In the genomic region with DNA sequence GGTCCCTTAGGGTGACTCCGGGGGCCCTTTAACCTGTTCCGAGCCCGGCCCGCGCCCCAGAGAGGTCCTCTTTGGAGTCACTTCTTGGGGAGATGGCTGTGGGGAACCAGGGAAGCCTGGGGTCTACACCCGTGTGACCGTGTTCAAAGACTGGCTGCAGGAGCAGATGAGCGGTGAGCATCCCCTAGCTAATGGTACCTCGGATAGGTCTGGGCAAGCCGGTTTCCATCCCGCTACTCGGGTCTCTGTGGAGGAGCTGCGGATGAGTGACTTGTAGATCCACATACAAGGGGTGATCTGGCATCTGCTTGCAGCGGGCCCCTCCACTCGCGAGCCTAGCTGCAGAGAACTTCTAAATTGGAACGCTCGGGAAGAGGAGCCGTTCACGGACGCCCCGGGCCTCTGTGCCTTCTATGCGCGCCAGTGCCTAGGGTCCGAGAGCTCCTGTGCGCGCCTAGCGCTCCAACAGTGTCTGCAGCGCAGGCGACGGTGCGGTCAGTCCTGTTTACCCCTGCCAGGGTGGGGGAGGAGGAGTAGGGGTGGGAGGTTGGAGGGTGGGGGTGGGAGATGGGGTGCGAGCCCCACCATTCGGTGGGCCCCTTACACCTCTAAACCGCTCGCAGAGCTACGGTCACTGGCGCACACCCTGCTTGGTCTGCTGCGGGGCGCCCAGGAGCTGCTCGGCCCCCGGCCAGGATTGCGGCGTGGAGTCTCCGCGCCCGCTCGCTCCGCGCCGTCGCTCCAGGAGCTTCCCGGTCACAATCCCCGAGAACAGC, we compare ENCODE assay signal across 10 mouse cellular contexts. TPM values are rescaled to one million over a fixed set of nuclear protein-coding genes. Genes with fewer than 3 reads are reported as not detected.
DNase-seq lines count a peak whose midpoint lies in the region; ATAC-seq and TF ChIP-seq lines count a peak whose summit lies in the region.
"Had no signal": no experiment of that assay in that cellular context is flagged by ENCODE, and none has a peak within 500 bp of the region (broad histone marks: within the 10 kb centered on the region; RNA-seq: fewer than 3 reads in every experiment).

No protein-coding gene starts in this region.

- H3K36me3 ChIP-seq in erythroblast, embryonic 14.5 days (ENCODE audit: control insufficient read depth) = no peaks in the 10 kb centered on the region
- H3K36me3 ChIP-seq in embryonic facial prominence, embryonic 15.5 days = no peaks in the 10 kb centered on the region
- H3K36me3 ChIP-seq in limb, embryonic 14.5 days (ENCODE audit: control insufficient read depth, insufficient read depth, low read length) = no peaks in the 10 kb centered on the region
- H3K36me3 ChIP-seq in splenic B cell, adult 2 months (ENCODE audit: control insufficient read depth, insufficient read depth, low read length, poor library complexity, severe bottlenecking) = no peaks in the 10 kb centered on the region
- H3K36me3 ChIP-seq: G1E had no signal

- peak; percentile 21 to 29 for DNase-seq in B cell, adult 2 months
- DNase-seq in limb, embryonic 14.5 days (ENCODE audit: low spot score) = no peak
- peak; percentile 13 for DNase-seq in splenic B cell, adult 2 months (ENCODE audit: low read depth, low spot score)
- no peak for DNase-seq in adipocyte (ENCODE audit: low spot score)
- DNase-seq in right cerebral cortex, postnatal 36 days (ENCODE audit: low spot score in 2 of 2) = no peak

- TF ChIP-seq POLR2A in limb, embryonic 14.5 days (IDR thresholded peaks at IDR 0.05; ENCODE audit: borderline replicate concordance, extremely low read depth, insufficient read depth, insufficient read length) = no peak

- peak overlapping the region; percentile 45 for H3K9ac ChIP-seq in embryonic facial prominence, embryonic 15.5 days
- peak overlapping the region; percentile 65 for H3K9ac ChIP-seq in limb, embryonic 14.5 days (ENCODE audit: low read depth, low read length, severe bottlenecking)

- peaks cover 50% of the 10 kb centered on the region for H3K27me3 ChIP-seq in erythroblast, embryonic 14.5 days (ENCODE audit: control insufficient read depth)
- peaks cover 70% of the 10 kb centered on the region for H3K27me3 ChIP-seq in embryonic facial prominence, embryonic 15.5 days
- peaks cover 45% of the 10 kb centered on the region for H3K27me3 ChIP-seq in limb, embryonic 14.5 days (ENCODE audit: control insufficient read depth, insufficient read depth, low read length)
- H3K27me3 ChIP-seq in splenic B cell, adult 2 months (ENCODE audit: control insufficient read depth, insufficient read depth, low read length, poor library complexity, severe bottlenecking) = no peaks in the 10 kb centered on the region; the same call in 1 of the 2 replicates

- no peak for ATAC-seq in erythroblast, adult 5-6 weeks (replicated peaks; ENCODE audit: low FRiP score, poor library complexity, severe bottlenecking)
- ATAC-seq in embryonic facial prominence, embryonic 15.5 days (ENCODE audit: insufficient number of reproducible peaks, low FRiP score, low TSS enrichment, low read depth) = no peak
- ATAC-seq in limb, embryonic 14.5 days (ENCODE audit: low FRiP score, low read depth) = peak; percentile 45

- H3K27ac ChIP-seq in embryonic facial prominence, embryonic 15.5 days (replicated peaks) = no peak overlapping the region
- H3K27ac ChIP-seq in limb, embryonic 14.5 days (replicated peaks; ENCODE audit: low read depth, low read length) = no peak overlapping the region

- H3K4me1 ChIP-seq in erythroblast, embryonic 14.5 days (ENCODE audit: control insufficient read depth) = peaks cover 6% of the 10 kb centered on the region
- H3K4me1 ChIP-seq in embryonic facial prominence, embryonic 15.5 days = peaks cover 30% of the 10 kb centered on the region
- 0 out of 2 replicates have a peak, but pooled peaks cover 3% of the 10 kb centered on the region for H3K4me1 ChIP-seq in limb, embryonic 14.5 days (ENCODE audit: control insufficient read depth, insufficient read depth, low read length)

- peak overlapping the region; percentile 97 for H3K4me2 ChIP-seq in embryonic facial prominence, embryonic 15.5 days (replicated peaks)
- H3K4me2 ChIP-seq in limb, embryonic 14.5 days (replicated peaks; ENCODE audit: low read depth, low read length, severe bottlenecking) = peak overlapping the region; percentile 95

- WGBS in embryonic facial prominence, embryonic 15.5 days = 2% methylated on average over 54 of the region's 54 CpGs
- WGBS in limb, embryonic 14.5 days = 4% methylated on average over 43 of the region's 54 CpGs

- H3K9me3 ChIP-seq in erythroblast, embryonic 14.5 days (ENCODE audit: control insufficient read depth, low read length) = no peaks in the 10 kb centered on the region
- H3K9me3 ChIP-seq in embryonic facial prominence, embryonic 15.5 days (replicated peaks) = no peaks in the 10 kb centered on the region
- no peaks in the 10 kb centered on the region for H3K9me3 ChIP-seq in limb, embryonic 14.5 days (ENCODE audit: control insufficient read depth, low read length)
- H3K9me3 ChIP-seq: G1E had no signal

- H3K4me3 ChIP-seq in erythroblast, embryonic 14.5 days (replicated peaks) = peak overlapping the region; percentile 36
- H3K4me3 ChIP-seq in embryonic facial prominence, embryonic 15.5 days (replicated peaks) = peak overlapping the region; percentile 63
- peak overlapping the region; percentile 53 for H3K4me3 ChIP-seq in limb, embryonic 14.5 days (replicated peaks; ENCODE audit: low read length)

RNA-seq across cellular contexts. Expression of gene Prss56, which starts 3.3 kb away (rescaled TPM):
- not detected in 2 replicates for polyA plus RNA-seq in erythroblast, embryonic 14.5 days (2012)
- not detected in 2 replicates for total RNA-seq in erythroblast, adult 5-6 weeks (2015; ENCODE audit: low replicate concordance)
- not detected in 2 replicates for total RNA-seq in erythroblast, adult 5-6 weeks (2017; ENCODE audit: low replicate concordance)
- polyA plus RNA-seq in embryonic facial prominence, embryonic 15.5 days (2015; fragmentation: Nextera tagmentation; extraction: Ambion mirVana) = 0.20 and 0.21 TPM in 2 replicates
- polyA plus RNA-seq in limb, embryonic 14.5 days (2012; rRNA removed) = 0.17 and 0.18 TPM in 2 replicates
- polyA plus RNA-seq in limb, embryonic 14.5 days (2014; fragmentation: Nextera tagmentation; extraction: Ambion mirVana) = 0.22 TPM in 1 of 2 replicates, not detected in the other
- total RNA-seq: G1E had no signal
- polyA plus RNA-seq: G1E; large intestine, adult 2 months had no signal

RNA-seq across cellular contexts. Expression of gene Chrnd, which starts 4.0 kb away (rescaled TPM):
- not detected in 2 replicates for polyA plus RNA-seq in erythroblast, embryonic 14.5 days (2012)
- total RNA-seq in erythroblast, adult 5-6 weeks (2015; ENCODE audit: low replicate concordance) = not detected in 2 replicates
- total RNA-seq in erythroblast, adult 5-6 weeks (2017; ENCODE audit: low replicate concordance) = not detected in 2 replicates
- 9.0 and 12.3 TPM in 2 replicates for polyA plus RNA-seq in embryonic facial prominence, embryonic 15.5 days (2015; fragmentation: Nextera tagmentation; extraction: Ambion mirVana)
- 12.4 and 13.2 TPM in 2 replicates for polyA plus RNA-seq in limb, embryonic 14.5 days (2012; rRNA removed)
- 3.6 and 6.2 TPM in 2 replicates for polyA plus RNA-seq in limb, embryonic 14.5 days (2014; fragmentation: Nextera tagmentation; extraction: Ambion mirVana)
- total RNA-seq: G1E had no signal
- polyA plus RNA-seq: G1E; large intestine, adult 2 months had no signal

RNA-seq across cellular contexts. Expression of gene Chrng, which starts 18.0 kb away (rescaled TPM):
- 0.04 TPM in 1 of 2 replicates, not detected in the other for polyA plus RNA-seq in erythroblast, embryonic 14.5 days (2012)
- not detected in 2 replicates for total RNA-seq in erythroblast, adult 5-6 weeks (2015; ENCODE audit: low replicate concordance)
- not detected in 2 replicates for total RNA-seq in erythroblast, adult 5-6 weeks (2017; ENCODE audit: low replicate concordance)
- 24.4 and 34.2 TPM in 2 replicates for polyA plus RNA-seq in embryonic facial prominence, embryonic 15.5 days (2015; fragmentation: Nextera tagmentation; extraction: Ambion mirVana)
- polyA plus RNA-seq in limb, embryonic 14.5 days (2012; rRNA removed) = 44.7 and 50.8 TPM in 2 replicates
- 18.2 and 29.3 TPM in 2 replicates for polyA plus RNA-seq in limb, embryonic 14.5 days (2014; fragmentation: Nextera tagmentation; extraction: Ambion mirVana)
- polyA plus RNA-seq: G1E; large intestine, adult 2 months had no signal

RNA-seq across cellular contexts. Expression of gene Eif4e2, which starts 27.3 kb away (rescaled TPM):
- polyA plus RNA-seq in erythroblast, embryonic 14.5 days (2012) = 2.5 and 2.6 TPM in 2 replicates
- total RNA-seq in erythroblast, adult 5-6 weeks (2015; ENCODE audit: low replicate concordance) = 16.7 and 21.9 TPM in 2 replicates
- total RNA-seq in erythroblast, adult 5-6 weeks (2017; ENCODE audit: low replicate concordance) = 33.1 and 38.9 TPM in 2 replicates
- polyA plus RNA-seq in embryonic facial prominence, embryonic 15.5 days (2015; fragmentation: Nextera tagmentation; extraction: Ambion mirVana) = 164 and 167 TPM in 2 replicates
- polyA plus RNA-seq in limb, embryonic 14.5 days (2012; rRNA removed) = 84.7 and 118 TPM in 2 replicates
- 139 and 144 TPM in 2 replicates for polyA plus RNA-seq in limb, embryonic 14.5 days (2014; fragmentation: Nextera tagmentation; extraction: Ambion mirVana)

RNA-seq across cellular contexts. Expression of gene Ecel1, which starts 30.1 kb away (rescaled TPM):
- polyA plus RNA-seq in erythroblast, embryonic 14.5 days (2012) = not detected in 2 replicates
- not detected in 2 replicates for total RNA-seq in erythroblast, adult 5-6 weeks (2015; ENCODE audit: low replicate concordance)
- total RNA-seq in erythroblast, adult 5-6 weeks (2017; ENCODE audit: low replicate concordance) = not detected in 2 replicates
- 1.5 and 1.6 TPM in 2 replicates for polyA plus RNA-seq in embryonic facial prominence, embryonic 15.5 days (2015; fragmentation: Nextera tagmentation; extraction: Ambion mirVana)
- 1.4 and 2.0 TPM in 2 replicates for polyA plus RNA-seq in limb, embryonic 14.5 days (2012; rRNA removed)
- polyA plus RNA-seq in limb, embryonic 14.5 days (2014; fragmentation: Nextera tagmentation; extraction: Ambion mirVana) = 0.61 and 1.0 TPM in 2 replicates
- total RNA-seq: G1E had no signal
- polyA plus RNA-seq: G1E had no signal

Comparison
In these comparisons a context has a peak if more than half of its experiments do, and no peak if none do; other contexts are left out.
1. DNase-seq: peak in B cell, adult 2 months (2 of 2) and splenic B cell, adult 2 months (single experiment); none in limb, embryonic 14.5 days (single experiment), adipocyte (single experiment) and right cerebral cortex, postnatal 36 days (0 of 2).
2. RNA of gene Chrng, which starts 18.0 kb away (polyA plus RNA-seq): 18.2 to 50.8 TPM in limb, embryonic 14.5 days and 24.4 to 34.2 TPM in embryonic facial prominence, embryonic 15.5 days; 0.04 TPM in erythroblast, embryonic 14.5 days; every median in the first group is over 10 times any median in the second.
3. Peak in every context shown above with its lines, with median percentiles within 50 percentile points of each other: H3K4me3 ChIP-seq.